Comparison of ENCODE assay signal across 10 mouse cellular contexts in genomic region chr13:94158864-94159477, GRCm38 (mm10).
DNase-seq lines count a peak whose midpoint lies in the region; ATAC-seq and TF ChIP-seq lines count a peak whose summit lies in the region.
"Had no signal": no experiment of that assay in that cellular context is flagged by ENCODE, and none has a peak within 500 bp of the region (broad histone marks: within the 10 kb centered on the region; RNA-seq: fewer than 3 reads in every experiment).

No protein-coding gene starts in this region.

- TF ChIP-seq CTCF in stomach, postnatal 0 days (IDR thresholded peaks at IDR 0.05; ENCODE audit: low read depth) = no peak

- H3K9ac ChIP-seq in hindbrain, embryonic 13.5 days = no peak overlapping the region
- H3K9ac ChIP-seq in hindbrain, embryonic 14.5 days = no peak overlapping the region
- no peak overlapping the region for H3K9ac ChIP-seq in intestine, embryonic 14.5 days (ENCODE audit: low read length)
- H3K9ac ChIP-seq in stomach, postnatal 0 days (ENCODE audit: low read length) = no peak overlapping the region

- TF ChIP-seq EP300 in stomach, postnatal 0 days (optimal IDR thresholded peaks at IDR 0.05) = no peak

- no peak overlapping the region for H3K4me2 ChIP-seq in hindbrain, embryonic 13.5 days
- no peak overlapping the region for H3K4me2 ChIP-seq in hindbrain, embryonic 14.5 days (replicated peaks)
- no peak overlapping the region for H3K4me2 ChIP-seq in intestine, embryonic 14.5 days (ENCODE audit: low read length)
- H3K4me2 ChIP-seq in stomach, postnatal 0 days (replicated peaks; ENCODE audit: low read depth) = no peak overlapping the region

- H3K9me3 ChIP-seq in hindbrain, embryonic 13.5 days = no peaks in the 10 kb centered on the region
- H3K9me3 ChIP-seq in hindbrain, embryonic 14.5 days (ENCODE audit: control insufficient read depth, low read length) = no peaks in the 10 kb centered on the region
- no peaks in the 10 kb centered on the region for H3K9me3 ChIP-seq in intestine, embryonic 14.5 days (ENCODE audit: control insufficient read depth, low read length)
- H3K9me3 ChIP-seq in stomach, postnatal 0 days (ENCODE audit: control insufficient read depth, low read length) = no peaks in the 10 kb centered on the region

- no peak for ATAC-seq in hindbrain, embryonic 13.5 days (ENCODE audit: low FRiP score)
- no peak for ATAC-seq in hindbrain, embryonic 14.5 days (ENCODE audit: low FRiP score)
- ATAC-seq in intestine, embryonic 14.5 days (replicated peaks; ENCODE audit: low FRiP score, low TSS enrichment, low read depth) = no peak
- no peak for ATAC-seq in stomach, postnatal 0 days (ENCODE audit: low FRiP score, low TSS enrichment)
- ATAC-seq: inflammation-experienced regulatory T-cells, adult 6 months had no signal

- no peaks in the 10 kb centered on the region for H3K36me3 ChIP-seq in hindbrain, embryonic 13.5 days
- no peaks in the 10 kb centered on the region for H3K36me3 ChIP-seq in hindbrain, embryonic 14.5 days (replicated peaks; ENCODE audit: control insufficient read depth, insufficient read depth)
- no peaks in the 10 kb centered on the region for H3K36me3 ChIP-seq in intestine, embryonic 14.5 days (ENCODE audit: control insufficient read depth, insufficient read depth, low read length)
- H3K36me3 ChIP-seq in stomach, postnatal 0 days (ENCODE audit: control insufficient read depth, insufficient read depth, low read length) = no peaks in the 10 kb centered on the region

- H3K4me3 ChIP-seq in hindbrain, embryonic 13.5 days = no peak overlapping the region
- H3K4me3 ChIP-seq in hindbrain, embryonic 14.5 days (replicated peaks; ENCODE audit: low read length) = no peak overlapping the region
- H3K4me3 ChIP-seq in intestine, embryonic 14.5 days (ENCODE audit: low read depth, low read length) = no peak overlapping the region
- H3K4me3 ChIP-seq in stomach, postnatal 0 days (ENCODE audit: low read depth, low read length) = no peak overlapping the region

- H3K4me1 ChIP-seq in hindbrain, embryonic 13.5 days (replicated peaks) = peaks cover 13% of the 10 kb centered on the region
- H3K4me1 ChIP-seq in hindbrain, embryonic 14.5 days (replicated peaks; ENCODE audit: control insufficient read depth, insufficient read depth, low read length) = peaks cover 5% of the 10 kb centered on the region; the same call in 1 of the 2 replicates
- peaks cover 7% of the 10 kb centered on the region; the same call in 1 of the 2 replicates for H3K4me1 ChIP-seq in intestine, embryonic 14.5 days (replicated peaks; ENCODE audit: control insufficient read depth, insufficient read depth, low read length)
- no peaks in the 10 kb centered on the region for H3K4me1 ChIP-seq in stomach, postnatal 0 days (replicated peaks; ENCODE audit: control insufficient read depth, insufficient read depth)

- H3K27me3 ChIP-seq in hindbrain, embryonic 13.5 days = no peaks in the 10 kb centered on the region
- H3K27me3 ChIP-seq in hindbrain, embryonic 14.5 days (ENCODE audit: control insufficient read depth, insufficient read depth, low read length) = no peaks in the 10 kb centered on the region
- no peaks in the 10 kb centered on the region for H3K27me3 ChIP-seq in intestine, embryonic 14.5 days (replicated peaks; ENCODE audit: control insufficient read depth, insufficient read depth, low read length)
- H3K27me3 ChIP-seq in stomach, postnatal 0 days (ENCODE audit: control insufficient read depth, insufficient read depth, low read length) = no peaks in the 10 kb centered on the region

- DNase-seq in hindbrain, embryonic 14.5 days (ENCODE audit: low spot score) = no peak
- peak; percentile 27 for DNase-seq in retina, postnatal 1 day
- no peak for DNase-seq in retina, embryonic 14.5 days (ENCODE audit: low spot score)
- no peak for DNase-seq in intestine, embryonic 14.5 days (ENCODE audit: low spot score)
- no peak for DNase-seq in stomach, postnatal 0 days (ENCODE audit: low spot score)
- no peak for DNase-seq in spleen, adult 12 weeks (ENCODE audit: low spot score)
- DNase-seq in frontal cortex, postnatal 36 days (ENCODE audit: low spot score in 2 of 2) = no peak
- DNase-seq: lung, postnatal 10 days had no signal

- H3K27ac ChIP-seq in hindbrain, embryonic 13.5 days = 0 out of 2 replicates have a peak overlapping the region, but pooled peaks have one; percentile 9
- H3K27ac ChIP-seq in hindbrain, embryonic 14.5 days = no peak overlapping the region; the same call in 1 of the 2 replicates
- H3K27ac ChIP-seq in intestine, embryonic 14.5 days (ENCODE audit: low read depth) = 0 out of 2 replicates have a peak overlapping the region, but pooled peaks have one; percentile 51
- peak overlapping the region; percentile 18 for H3K27ac ChIP-seq in stomach, postnatal 0 days (replicated peaks)

- WGBS in hindbrain, embryonic 13.5 days = 63% methylated on average over 6 of the region's 6 CpGs
- 65% methylated on average over 6 of the region's 6 CpGs for WGBS in hindbrain, embryonic 14.5 days
- 59% methylated on average over 6 of the region's 6 CpGs for WGBS in intestine, embryonic 14.5 days
- WGBS in stomach, postnatal 0 days = 67% methylated on average over 6 of the region's 6 CpGs
